Mouse (Mus musculus) cerebellum, adult 2 months (tissue): ENCODE data around the gene Taar6. TPM values are rescaled to one million over a fixed set of nuclear protein-coding genes. Genes with fewer than 3 reads are reported as not detected.

ENCODE experiments used
- DNase-seq, 2 experiments: peaks; one replicate each; pipeline ENCODE4 v3.0.0; 2021
- H3K27ac ChIP-seq: fragments of 200-500 bp; 2 replicates; pipeline ENCODE4 v1.5.1; 2012; ENCODE audit warnings: low read length, control low read depth, inconsistent platforms; ENCODE audit not compliant: insufficient read depth
- H3K27me3 ChIP-seq: fragments of 200-500 bp; 2 replicates; pipeline ENCODE4 v1.6.1; 2012; ENCODE audit warnings: inconsistent platforms, mild to moderate bottlenecking, low read length, moderate library complexity; ENCODE audit not compliant: control insufficient read depth, insufficient read depth
- H3K4me1 ChIP-seq: fragments of 200-500 bp; 2 replicates; pipeline ENCODE4 v1.6.1; 2011; ENCODE audit warnings: low read length; ENCODE audit not compliant: control insufficient read depth, insufficient read depth
- H3K4me3 ChIP-seq: fragments of 200-500 bp; replicated peaks from 2 replicates; pipeline ENCODE3; 2011; ENCODE audit warnings: mild to moderate bottlenecking, low read depth, low read length, control low read depth; ENCODE audit not compliant: insufficient read depth
- CTCF ChIP-seq: fragments of 200-500 bp; IDR thresholded peaks from 2 replicates; pipeline ENCODE4 v1.5.1; 2011; ENCODE audit warnings: low read depth, mild to moderate bottlenecking, control low read depth, low read length, moderate library complexity, borderline replicate concordance; ENCODE audit not compliant: insufficient read depth
- POLR2A ChIP-seq: fragments of 200-500 bp; IDR thresholded peaks from 2 replicates; pipeline ENCODE4 v1.6.1; 2011; ENCODE audit warnings: low read length, control low read depth, borderline replicate concordance; ENCODE audit not compliant: insufficient read depth
- WGBS: fragments of 180-500 bp; shearing (Covaris S2); methylation state at CpG from one replicate; pipeline ENCODE4 v1.1.7; 2018; 5-methylcytosine and 5-hydroxymethylcytosine counted together
- polyA plus RNA-seq: library from polyadenylated mRNA; depleted of rRNA; stranded (reverse); fragments of >200 nt; gene quantifications from 2 replicates; pipeline ENCODE4 v1.2.3, GENCODE M21; 2012

Taar6 gene
- polyA plus RNA-seq, 1 experiment = not detected

- no peak overlapping the region for H3K4me3 ChIP-seq
- H3K27ac ChIP-seq = no peak overlapping the region
- 82% methylated on average over 5 of the region's 5 CpGs for WGBS
- H3K27me3 ChIP-seq = no peaks in the 10 kb centered on the region
- no peak for DNase-seq
- TF ChIP-seq POLR2A (no peak), CTCF (no peak)
- no peaks in the 10 kb centered on the region for H3K4me1 ChIP-seq
These were observed 973 bp upstream of the Taar6 start for GRCm38 (mm10) chr10:23986419-23986818.

DNA sequence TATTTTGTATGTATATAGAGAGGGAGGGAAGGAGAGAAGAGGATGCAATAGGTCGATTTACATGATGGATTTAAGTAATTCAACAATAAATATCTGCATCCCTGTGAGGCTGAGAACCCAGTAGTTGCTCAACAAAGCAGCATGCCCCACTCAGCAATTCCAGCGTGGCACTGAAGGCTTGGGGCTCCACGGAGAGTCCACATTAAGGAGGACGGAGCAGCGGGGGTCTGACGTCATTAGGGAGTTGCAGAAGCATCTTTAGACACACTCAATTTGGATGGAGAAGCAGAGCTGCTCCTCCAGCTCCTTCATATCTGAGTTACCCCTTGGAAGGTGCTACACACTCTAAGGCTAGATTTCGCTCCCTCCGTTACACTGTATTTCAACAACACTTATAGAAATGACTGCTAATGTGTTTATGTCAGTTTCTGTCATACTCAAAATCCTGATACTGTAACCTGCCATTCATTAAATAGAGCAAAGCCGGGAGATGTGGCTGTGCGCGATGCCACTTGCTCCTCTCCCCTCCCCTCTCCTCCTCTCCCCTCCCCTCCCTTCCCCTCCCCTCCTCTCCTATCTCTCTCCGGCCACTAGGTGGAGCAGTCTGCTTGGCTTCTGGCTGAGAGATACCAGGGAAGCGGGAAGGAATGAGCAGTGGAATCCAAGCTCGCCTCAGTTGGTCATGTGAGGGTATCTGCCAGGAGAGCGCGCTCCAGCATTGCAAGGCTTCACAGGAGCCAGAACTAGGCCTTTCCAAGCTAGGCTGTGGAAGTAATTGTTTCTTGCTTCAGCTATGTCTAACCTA is 6.3 kb downstream of the Taar6 start:
- no peak overlapping the region for H3K4me3 ChIP-seq
- WGBS = 37% methylated on average over 16 of the region's 16 CpGs
- TF ChIP-seq POLR2A (no peak), CTCF (peak; percentile 64)

GRCm38 (mm10) chr10:23977958-23978357 is 7.5 kb downstream of the Taar6 start:
- Histone ChIP-seq H3K4me3 (no peak overlapping the region), H3K27ac (no peak overlapping the region), H3K27me3 (no peaks in the 10 kb centered on the region), H3K4me1 (peaks cover 5% of the 10 kb centered on the region; the same call in 1 of the 2 replicates)
- no peak for TF ChIP-seq CTCF
- TF ChIP-seq POLR2A = no peak
- no peak for DNase-seq
- WGBS = 40% methylated on average over 4 of the region's 4 CpGs

More for the DNA sequence above, 6.3 kb downstream of the Taar6 start:
- peak; percentile 51 to 53 for DNase-seq
- Histone ChIP-seq H3K27ac (no peak overlapping the region), H3K27me3 (no peaks in the 10 kb centered on the region), H3K4me1 (peaks cover 5% of the 10 kb centered on the region; the same call in 1 of the 2 replicates)

GRCm38 (mm10) chr10:23971256-23971655 is 14.2 kb downstream of the Taar6 start:
- H3K27me3 ChIP-seq = no peaks in the 10 kb centered on the region
- no peak for TF ChIP-seq CTCF
- TF ChIP-seq POLR2A = no peak
- DNase-seq = peak in 1 of 2 experiments; percentile 18
- H3K4me3 ChIP-seq = no peak overlapping the region
- WGBS = 24% methylated on average over 5 of the region's 5 CpGs
- no peak overlapping the region for H3K27ac ChIP-seq
- H3K4me1 ChIP-seq = peaks cover 15% of the 10 kb centered on the region

DNA sequence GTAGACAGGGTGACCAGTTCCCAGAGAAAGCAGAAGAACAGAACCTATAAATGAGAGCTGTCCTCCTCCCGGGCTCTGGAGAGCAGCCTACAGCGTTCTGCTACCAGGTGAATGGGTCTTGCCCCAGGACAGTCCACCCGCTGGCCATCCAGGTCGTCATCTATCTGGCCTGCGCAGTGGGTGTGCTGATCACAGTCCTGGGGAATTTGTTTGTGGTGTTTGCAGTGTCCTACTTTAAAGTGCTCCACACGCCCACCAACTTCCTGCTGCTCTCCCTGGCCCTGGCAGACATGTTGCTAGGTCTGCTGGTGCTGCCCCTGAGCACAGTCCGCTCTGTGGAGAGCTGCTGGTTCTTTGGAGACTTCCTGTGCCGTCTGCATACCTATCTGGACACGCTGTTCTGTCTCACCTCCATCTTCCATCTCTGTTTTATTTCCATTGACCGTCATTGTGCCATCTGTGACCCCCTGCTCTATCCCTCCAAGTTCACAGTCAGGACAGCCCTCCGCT is 14.7 kb downstream of the Taar6 start, which contains the start of gene Taar5:
Gene Taar5, plus strand, starts transcription at position 51 of the 510 bp plus-strand sequence.
- H3K27me3 ChIP-seq = no peaks in the 10 kb centered on the region
- peaks cover 15% of the 10 kb centered on the region for H3K4me1 ChIP-seq
- no peak within 1 kb of the TSS for H3K4me3 ChIP-seq
- DNase-seq = no peak
- no peak for TF ChIP-seq CTCF
- TF ChIP-seq POLR2A = no peak
- WGBS = 64% methylated on average over 11 of the region's 11 CpGs
- no peak within 1 kb of the TSS for H3K27ac ChIP-seq

DNA sequence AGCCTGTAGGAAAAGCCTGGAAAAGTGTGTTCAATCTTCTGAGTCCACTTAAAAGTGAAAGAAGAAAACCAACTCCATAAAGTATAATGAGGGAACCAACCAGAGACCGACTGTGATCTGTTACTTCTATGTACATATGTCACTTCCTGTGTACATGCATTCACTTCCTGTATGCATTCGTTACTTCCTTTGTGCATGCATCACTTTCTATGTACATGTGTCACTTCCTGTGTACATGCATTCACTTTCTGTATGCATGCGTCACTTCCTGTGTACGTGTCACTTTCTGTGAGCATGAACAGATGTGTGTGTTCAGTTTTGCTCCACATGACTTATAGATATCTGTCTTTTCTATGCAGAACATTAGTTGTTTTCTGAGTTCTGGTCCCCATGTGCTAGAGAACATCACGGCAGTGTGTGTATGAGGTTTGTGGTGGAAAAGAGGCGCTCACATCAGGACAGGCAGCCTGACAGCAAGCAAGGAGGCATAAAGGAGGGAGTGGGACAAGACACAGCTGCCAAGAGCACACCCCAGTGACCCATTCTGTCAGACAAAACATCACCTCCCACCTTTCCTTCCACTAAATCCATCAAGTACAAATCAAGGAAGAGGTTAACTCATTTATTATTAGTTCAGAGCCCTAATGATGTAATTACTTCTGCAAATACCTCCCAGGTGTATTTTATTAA is 20.4 kb downstream of the Taar6 start:
- no peak overlapping the region for H3K4me3 ChIP-seq
- no peaks in the 10 kb centered on the region for H3K4me1 ChIP-seq
- no peak for DNase-seq
- no peaks in the 10 kb centered on the region for H3K27me3 ChIP-seq
- TF ChIP-seq CTCF (no peak), POLR2A (no peak)
- H3K27ac ChIP-seq = no peak overlapping the region
- WGBS = 92% methylated on average over 6 of the region's 6 CpGs

GRCm38 (mm10) chr10:23963444-23963843 is 22.0 kb downstream of the Taar6 start:
- WGBS = 12% methylated on average over 3 of the region's 3 CpGs
- no peak for TF ChIP-seq POLR2A
- no peak for TF ChIP-seq CTCF

More at GRCm38 (mm10) chr10:23963444-23963843, 22.0 kb downstream of the Taar6 start:
- no peak overlapping the region for H3K27ac ChIP-seq
- peaks cover 2% of the 10 kb centered on the region; the same call in 1 of the 2 replicates for H3K4me1 ChIP-seq
- no peak overlapping the region for H3K4me3 ChIP-seq
- no peaks in the 10 kb centered on the region for H3K27me3 ChIP-seq
- no peak for DNase-seq
